Mouse (Mus musculus) thymus, postnatal 0 days (tissue): ENCODE results near the gene Mbnl2. TPM values are rescaled to one million over a fixed set of nuclear protein-coding genes. Genes with fewer than 3 reads are reported as not detected.

Experiments
- DNase-seq: peaks from one replicate; pipeline ENCODE4 v3.0.0-alpha.2; 2015; ENCODE audit warnings: low spot score
- polyA plus RNA-seq: library from polyadenylated mRNA; unstranded; fragments of >200 nt; fragmentation: Nextera tagmentation; extraction: Ambion mirVana; gene quantifications from 2 replicates; pipeline ENCODE4 v1.2.1, GENCODE M21; 2015

Mbnl2 gene
- polyA plus RNA-seq, 1 experiment from 2014 or later = 91.2 TPM

DNA sequence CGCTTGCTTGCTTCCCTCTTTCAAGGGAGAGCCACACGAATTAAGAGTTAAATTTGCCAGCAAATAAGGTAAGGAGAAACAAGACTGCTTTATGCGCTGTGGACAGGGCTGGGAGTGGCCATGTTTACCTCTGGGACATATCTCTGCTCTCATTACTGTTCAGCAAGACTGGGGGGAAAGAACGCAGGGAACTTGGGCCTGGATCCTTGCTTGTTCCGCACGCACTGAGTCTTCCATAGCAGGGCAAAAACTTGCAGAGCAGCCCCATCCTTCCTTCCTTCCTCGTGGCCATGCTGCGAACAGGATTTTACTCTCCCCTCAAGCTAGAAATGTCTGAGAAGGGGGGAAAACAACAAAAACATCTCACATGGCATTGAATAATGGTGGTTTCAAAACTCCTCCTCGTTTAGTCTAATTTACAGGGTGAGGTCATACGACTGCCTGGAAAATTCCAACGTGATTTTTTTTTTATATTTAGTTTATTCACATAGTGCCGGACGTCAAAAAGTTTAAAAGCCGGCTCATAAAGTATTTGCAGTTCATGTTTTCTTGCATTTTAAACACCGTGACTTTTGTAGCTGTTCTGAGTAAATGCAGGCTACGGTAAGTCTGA lies 21.8 kb downstream of the Mbnl2 start:
- DNase-seq = no peak

DNA sequence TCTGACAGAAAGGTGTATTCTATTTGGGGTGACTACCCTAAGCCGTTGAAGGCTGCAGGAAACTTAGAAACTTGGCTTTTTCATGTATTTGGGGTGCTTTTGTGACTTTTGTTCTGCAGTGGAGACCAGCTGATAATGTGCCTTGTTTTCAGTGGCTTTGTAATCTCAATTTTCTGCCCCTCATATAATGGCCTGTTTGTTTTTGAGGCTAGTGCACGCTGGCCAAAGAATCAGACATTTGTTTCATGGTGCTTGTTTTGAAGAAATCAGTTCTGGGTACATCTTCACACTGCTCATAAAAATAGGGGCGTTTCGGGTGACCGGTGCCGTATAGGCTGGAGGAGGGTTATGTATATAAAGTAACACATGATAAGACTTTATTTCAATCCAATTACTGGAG lies 22.4 kb downstream of the Mbnl2 start:
- DNase-seq = no peak

GRCm38 (mm10) chr14:120298439-120298838 lies 23.0 kb downstream of the Mbnl2 start:
- DNase-seq = no peak

GRCm38 (mm10) chr14:120299716-120300115 lies 24.2 kb downstream of the Mbnl2 start:
- DNase-seq = no peak

DNA sequence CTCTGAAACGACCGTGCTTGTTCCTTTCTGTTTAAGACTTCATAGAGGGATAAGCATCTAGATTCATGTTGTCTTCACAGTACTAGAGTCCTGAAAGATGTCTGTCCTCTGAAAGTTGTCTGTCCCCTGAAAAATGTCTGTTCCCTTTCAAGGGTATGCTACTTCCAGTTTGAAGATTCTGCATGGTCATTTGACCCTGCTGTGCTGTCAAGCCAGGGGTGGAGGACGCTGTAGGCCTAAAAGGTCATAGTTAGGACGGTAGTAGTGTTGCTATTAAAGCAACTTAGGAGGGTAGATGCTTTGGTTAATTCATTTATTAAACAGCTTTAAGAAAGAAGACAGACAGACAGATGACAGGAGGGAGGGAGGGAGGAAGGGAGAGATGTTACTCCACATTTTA lies 24.7 kb downstream of the Mbnl2 start:
- DNase-seq = no peak

GRCm38 (mm10) chr14:120300814-120301213 lies 25.3 kb downstream of the Mbnl2 start:
- DNase-seq = no peak

DNA sequence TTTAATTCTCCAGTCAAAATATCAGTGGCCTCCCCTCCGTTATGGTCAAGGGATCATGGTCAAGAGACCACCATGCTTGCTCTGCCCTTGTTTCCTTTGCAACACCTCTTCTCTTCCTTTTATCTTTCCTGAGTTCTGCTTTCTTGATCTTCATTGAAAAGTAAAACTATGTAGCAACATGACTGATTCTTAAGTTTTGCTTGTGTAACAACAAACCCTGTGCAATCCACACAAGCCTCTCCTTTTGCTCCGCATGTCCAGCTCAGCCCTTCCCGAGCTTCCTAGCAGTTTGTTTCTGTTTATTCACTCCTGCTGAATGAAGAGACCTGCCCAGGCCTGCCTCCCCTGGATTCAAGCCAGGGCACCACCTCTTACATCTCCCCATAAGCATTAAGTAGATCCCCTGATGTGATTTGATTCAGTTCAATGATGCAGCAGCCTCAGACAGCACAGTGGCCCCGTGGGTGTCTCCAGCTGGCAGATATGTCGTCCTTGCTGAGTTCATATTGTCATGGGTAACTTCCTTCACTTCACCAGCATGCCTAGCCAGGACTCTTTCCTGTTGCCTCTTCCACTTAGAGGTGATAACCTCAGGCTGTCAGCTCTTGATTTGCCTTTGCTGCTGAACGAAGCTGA lies 27.6 kb downstream of the Mbnl2 start:
- DNase-seq = no peak

GRCm38 (mm10) chr14:120306229-120306628 lies 30.8 kb downstream of the Mbnl2 start:
- DNase-seq = no peak

DNA sequence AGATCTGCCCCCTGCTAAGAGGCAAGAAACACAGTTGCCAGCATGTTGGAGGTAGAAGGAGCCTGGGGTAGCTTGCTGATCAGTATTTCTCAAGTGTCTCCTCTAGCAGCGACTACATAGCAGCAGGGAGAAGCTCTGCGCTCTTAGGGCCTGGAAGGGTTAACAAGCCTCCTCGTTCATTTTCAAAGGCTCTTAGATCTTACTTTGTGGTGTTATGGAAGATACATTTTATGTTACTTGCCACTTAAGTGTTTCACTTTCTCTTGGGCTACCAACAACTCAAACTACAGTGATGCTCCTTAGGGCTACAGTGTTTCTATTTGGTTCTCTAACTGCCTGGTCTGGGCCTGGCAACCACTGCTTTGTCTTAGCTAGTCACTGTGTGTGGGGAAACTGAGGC lies 31.9 kb downstream of the Mbnl2 start:
- DNase-seq = peak; percentile 24

DNA sequence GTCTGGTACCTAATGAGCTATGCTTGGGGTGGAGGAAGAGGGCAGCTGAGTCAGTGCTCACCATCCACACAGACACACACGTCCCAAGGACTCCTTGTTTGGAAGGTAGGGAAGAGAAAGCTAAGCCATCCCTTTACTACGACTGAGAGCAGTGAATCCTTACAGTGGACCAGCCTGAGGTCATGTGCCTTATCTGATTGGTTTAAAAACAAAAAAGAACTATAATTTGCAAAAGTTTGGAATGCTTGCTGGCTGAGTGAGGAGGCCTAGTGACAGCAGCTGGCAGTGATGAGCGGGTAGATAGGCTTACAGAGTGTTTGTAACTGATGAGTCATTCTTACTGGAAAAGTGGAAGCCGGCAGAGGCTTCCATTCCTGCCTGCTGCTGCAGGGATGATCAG lies 32.5 kb downstream of the Mbnl2 start:
- DNase-seq = no peak

DNA sequence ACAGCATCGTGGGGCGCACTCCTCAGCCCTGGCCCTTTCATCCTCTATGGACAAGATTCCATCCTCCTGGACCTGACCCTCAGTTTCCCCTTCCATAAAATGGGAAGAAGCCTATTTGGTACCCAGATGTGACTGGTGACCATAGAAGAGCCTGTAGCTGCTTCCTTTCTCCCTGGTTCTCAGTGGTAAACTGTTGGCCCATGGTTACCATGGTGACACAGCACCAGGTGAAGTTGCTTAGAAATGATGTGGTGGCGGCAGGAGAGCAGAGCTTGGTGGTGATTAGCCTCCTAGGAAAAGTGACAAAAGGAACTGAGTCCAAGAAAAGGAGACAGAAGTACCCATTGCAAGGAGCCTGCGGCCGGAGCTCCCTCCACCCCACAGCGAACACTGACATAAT lies 34.2 kb downstream of the Mbnl2 start:
- DNase-seq = no peak

GRCm38 (mm10) chr14:120311330-120312097 lies 36.0 kb downstream of the Mbnl2 start:
- no peak for DNase-seq

DNA sequence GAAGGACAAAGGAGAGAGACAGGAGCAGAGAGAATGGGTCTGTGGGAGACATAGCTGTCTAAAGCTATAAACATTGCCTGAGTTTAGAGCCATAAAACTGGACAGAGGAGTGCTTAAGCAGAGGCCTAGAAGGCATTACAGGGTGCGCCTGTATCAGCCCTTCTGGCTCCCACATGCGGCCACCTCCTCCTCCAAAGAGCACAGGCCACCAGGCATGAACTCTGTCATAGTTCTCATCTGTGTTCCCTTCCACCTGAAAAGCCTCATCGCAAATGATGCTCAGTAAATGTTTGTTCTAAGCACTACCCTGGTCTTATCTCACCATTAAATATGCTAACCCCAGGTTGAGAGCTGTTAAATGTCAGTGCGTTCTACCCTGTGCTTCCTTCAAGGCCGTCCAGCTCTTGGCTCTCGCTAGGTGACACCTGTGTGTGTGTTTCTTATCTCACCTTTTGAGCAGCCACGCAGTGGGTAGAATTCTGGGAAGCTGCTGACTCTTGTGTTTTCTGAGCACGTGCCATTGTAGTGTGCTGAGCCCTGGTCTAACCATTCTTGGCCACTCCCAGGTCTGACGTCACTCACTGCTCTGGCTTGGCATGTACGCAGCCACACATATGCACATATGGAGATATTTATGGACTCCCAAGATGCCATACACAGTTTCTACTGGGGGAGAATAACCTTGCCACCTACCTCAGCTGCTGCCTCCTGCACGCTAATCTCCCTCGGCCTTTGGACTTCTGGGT lies 37.4 kb downstream of the Mbnl2 start:
- DNase-seq = peak; percentile 27

DNA sequence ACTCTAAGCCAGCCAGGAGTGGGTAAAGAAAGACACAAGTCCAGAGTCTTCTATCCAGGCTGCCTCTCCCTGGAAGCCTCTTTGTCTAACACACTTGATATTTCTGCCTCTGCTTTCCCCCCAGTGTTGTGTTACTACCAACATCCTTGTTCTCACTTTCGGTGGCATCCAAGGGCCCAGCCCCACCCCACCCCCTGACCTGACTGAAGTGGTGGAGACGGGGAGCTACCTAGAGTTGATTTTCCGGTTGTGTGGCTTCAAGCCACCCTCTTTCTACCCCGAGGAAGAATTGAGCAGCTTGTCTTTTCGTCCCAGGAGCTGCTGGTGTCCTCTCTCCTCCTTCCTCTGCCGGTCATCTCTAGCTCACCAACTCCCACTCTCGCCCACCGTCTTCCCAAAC lies 38.0 kb downstream of the Mbnl2 start:
- DNase-seq = peak; percentile 59

- no peak for DNase-seq
Observed at GRCm38 (mm10) chr14:120315721-120316120, 40.3 kb downstream of the Mbnl2 start.

- DNase-seq = no peak
Observed at GRCm38 (mm10) chr14:120318326-120318935, 43.0 kb downstream of the Mbnl2 start.

DNA sequence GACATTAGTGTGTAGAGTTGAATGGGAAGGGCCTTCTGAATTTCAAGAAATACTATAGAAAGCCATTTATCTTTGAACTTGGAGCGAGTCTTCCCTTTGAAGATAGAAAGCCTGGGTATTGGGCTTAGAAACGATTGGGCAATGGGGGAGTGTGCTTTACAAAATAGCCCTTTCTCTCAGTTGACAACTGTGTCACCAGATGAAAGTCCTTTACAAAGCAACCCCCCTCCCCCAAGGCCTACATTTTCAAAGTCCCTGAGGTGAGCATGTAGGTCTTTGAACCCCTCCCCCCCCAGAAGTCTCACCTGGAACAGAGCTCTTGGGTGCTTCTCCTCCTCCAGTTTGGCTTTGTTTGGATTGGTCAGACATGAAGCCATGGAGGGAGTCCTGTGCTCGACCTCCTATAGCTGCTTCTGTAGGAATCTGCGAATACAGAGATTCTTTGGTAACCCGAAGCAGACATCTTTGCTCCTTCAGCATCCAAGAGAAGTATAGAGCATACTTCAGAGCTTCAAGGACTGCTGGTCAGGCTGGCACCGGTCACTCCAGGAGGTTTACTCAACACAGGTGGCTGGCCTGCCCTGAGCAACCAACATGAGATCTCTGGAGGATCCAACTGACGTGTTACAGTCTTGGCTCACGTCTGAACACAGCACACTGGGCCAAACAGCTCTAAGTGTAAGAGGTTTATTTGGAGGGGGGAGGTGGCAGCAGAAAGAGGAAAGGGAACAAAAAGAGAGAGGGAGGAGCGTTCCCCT lies 43.7 kb downstream of the Mbnl2 start:
- DNase-seq = no peak

- no peak for DNase-seq
Observed at GRCm38 (mm10) chr14:120322041-120322440, 46.6 kb downstream of the Mbnl2 start.

GRCm38 (mm10) chr14:120323111-120323510 lies 47.6 kb downstream of the Mbnl2 start:
- no peak for DNase-seq

- no peak for DNase-seq
Observed at GRCm38 (mm10) chr14:120324061-120324791, 48.8 kb downstream of the Mbnl2 start.
